Mouse (Mus musculus) CD8-positive naive resting alpha-beta T cell, adult 2 months (primary cell): Measurements from ENCODE around the gene Myo1c.

Experiments used
- DNase-seq, 2 experiments: peaks; one replicate each; pipeline ENCODE4 v3.0.0; 2022; ENCODE audit warnings: low read depth in 2 of 2, low spot score in 2 of 2

The Myo1c gene

DNA sequence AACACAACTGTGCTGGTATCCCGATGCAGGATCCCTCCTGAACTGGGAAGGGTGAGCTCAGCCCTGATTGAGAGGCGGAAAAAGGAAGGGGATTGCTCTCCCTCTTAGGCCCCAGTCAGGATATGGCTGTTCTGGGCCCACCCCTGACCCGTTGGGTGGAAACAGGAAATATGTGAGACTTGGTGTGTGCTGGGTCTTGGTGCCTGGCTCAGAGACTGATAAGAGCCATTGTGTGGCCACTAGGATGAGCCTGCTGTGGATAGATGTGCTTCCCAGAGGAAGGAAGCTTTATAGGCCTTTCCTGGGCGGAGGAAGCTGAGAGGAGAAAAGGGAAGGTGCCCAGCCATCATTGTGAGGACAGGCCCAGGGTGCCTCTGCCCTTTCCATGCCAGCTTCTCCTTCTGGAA lies 1.1 kb upstream of the Myo1c start:
- no peak for DNase-seq

DNA sequence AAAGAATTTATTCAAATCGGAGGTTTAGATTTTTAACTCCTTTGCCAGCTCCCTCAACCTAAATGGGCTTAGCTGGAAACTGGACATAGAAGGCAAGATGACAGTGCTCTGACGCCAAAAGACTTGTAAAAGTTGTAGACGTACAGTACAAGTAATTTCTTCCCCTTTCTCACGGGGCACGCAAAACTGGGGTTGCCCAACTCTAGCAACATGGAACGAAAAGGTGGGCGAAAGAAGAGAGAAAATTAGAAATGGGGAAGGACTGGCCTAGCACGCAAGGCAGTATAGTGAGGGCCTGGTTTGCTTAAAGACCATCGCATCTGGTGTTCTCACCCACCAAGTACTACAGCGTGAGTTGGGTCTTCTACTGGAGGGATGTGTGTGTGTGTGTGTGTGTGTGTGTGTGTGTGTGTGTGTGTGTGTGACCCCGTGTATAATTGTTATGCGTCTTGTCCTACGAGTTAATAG lies 688 bp downstream of the Myo1c start:
- DNase-seq: no peak

DNA sequence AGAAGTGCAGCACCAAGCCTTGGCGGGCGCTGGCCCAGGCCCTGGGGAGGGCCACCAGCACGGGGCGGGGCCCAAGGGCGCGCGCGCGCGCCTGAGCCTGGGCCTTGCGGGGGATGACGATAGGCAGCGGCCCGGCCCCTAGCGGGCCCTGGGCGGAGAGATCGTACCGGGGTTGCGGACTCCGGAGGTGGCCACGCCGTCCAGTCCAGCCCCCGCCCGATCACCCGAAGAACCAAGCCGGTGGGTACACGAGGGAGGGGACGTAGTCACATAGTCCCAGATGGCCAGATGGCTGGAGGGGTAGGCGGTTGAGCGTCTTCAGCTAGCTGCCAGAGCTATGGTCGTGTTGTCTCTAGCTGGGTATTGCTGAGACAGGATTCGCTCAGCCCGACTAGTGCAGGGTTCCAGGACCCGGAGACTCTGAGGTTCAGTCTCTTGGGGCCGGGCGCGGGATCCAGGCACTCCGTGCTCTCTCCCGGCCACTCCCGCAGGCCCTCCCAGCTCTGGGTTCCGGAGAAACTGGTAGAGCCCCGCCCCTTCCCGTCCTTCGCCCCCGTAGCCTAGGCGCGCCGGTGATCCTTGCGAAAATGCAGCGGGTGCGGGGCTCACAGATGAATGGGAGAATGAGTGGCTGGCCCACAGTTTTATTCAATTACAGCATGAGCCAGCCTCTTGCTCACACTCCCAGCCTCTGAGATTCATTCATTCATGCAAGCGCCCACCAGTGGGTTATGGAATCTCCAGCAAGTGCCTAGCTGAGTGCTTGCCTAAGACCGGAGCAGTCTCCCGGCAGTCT lies 1.3 kb downstream of the Myo1c start:
- DNase-seq: peak; percentile 35 to 53

DNA sequence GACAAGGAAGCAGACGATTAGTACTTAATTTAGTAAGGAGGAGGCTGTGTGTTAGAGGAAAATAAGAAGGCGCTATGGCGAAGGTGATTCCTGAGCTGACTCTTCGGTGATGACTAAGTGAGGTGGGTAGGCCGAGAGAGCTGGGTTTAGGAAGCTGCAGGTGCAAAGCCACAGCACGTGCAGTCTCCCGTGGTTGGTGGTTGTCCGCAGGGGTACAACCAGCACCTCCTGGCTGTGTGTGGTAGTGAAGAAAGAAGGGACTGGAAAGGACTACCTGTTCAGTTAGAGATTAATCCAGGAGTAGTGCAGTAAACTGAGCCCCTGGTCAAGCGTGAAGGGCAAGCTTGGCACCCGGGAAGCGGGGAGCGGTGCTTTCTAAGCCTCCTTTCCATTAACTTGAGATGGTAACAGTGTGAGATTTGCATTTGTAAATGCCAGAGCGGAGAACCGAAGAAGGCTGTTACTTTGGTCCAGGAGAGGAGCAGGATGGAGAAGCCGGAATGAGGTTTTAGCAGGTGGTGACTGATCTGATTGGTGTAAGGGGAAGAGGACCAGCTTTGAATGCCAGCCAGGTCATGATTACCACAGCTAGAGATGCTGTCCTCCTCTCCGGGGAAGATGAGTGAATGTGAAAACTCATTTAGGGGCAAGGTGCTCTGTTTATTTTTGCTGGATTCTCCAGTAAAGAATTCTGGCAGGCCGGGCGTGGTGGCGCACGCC lies 2.1 kb downstream of the Myo1c start:
- DNase-seq: peak; percentile 43 to 51

DNA sequence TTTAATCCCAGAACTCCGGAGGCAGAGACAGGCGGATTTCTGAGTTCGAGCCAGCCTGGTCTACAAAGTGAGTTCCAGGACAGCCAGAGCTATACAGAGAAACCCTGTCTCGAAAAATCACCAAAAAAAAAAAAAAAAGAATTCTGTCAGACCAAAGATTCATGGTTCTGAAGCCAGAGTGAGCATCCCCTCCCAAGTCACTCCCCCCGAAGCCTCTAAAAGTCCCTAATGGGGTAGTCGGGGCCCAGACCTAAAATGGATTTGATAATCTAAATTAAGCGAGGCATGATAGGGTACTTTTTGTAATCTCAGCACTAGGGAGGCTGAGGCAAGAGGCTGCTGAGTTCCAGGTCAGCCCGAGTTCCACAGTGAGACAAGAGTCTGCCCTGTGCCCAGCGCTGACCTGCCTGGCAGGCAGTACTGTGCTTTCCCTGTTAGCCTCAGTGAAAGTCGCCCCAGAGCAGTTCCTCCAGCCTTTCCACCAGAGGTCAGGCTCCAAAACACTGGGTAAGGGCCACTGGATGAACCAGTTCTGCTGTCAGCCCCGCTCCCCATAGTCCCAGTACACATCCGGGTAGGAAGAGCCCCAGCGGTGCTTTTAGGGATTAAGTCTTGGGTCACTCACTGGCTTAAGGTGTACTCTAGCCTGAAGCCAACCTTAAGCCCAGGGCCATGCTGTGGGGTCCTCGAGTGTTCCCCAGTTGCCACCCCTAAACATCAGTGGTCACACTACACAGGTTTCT lies 2.8 kb downstream of the Myo1c start:
- no peak for DNase-seq

DNA sequence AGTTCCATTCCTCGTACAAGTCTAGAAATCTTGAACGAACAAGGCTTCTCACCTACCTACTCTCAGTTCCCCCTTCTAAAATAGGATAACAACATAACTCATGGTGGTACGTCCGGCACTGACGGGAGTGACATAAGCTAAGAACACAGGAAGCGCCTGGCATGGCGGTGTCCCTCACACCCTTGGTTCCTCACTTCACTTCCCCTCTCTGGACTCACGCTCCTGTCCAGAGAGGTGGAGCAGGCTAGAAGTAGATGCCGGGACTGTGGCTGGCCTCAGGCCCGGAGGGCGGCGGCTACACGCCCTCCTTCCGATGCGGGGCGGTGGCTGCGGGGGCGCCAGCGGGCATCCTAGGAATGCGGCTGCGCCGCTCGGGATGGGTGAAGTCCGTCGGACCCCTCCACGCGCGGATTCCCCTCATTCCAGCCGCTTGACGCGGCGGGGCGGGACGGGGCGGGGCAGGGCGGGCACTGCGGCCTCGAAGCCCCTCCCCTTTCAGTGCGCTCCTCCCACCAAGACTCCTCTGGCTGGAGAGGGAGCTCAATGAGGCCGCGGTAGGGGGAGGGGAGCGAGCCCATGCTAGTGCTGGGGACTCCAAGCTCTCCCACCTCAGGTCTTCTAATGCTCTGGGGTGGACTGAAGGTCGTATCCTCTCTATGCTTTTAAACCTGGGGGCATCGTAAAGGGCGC lies 3.6 kb downstream of the Myo1c start:
- peak in 1 of 2 experiments; percentile 47 for DNase-seq

DNA sequence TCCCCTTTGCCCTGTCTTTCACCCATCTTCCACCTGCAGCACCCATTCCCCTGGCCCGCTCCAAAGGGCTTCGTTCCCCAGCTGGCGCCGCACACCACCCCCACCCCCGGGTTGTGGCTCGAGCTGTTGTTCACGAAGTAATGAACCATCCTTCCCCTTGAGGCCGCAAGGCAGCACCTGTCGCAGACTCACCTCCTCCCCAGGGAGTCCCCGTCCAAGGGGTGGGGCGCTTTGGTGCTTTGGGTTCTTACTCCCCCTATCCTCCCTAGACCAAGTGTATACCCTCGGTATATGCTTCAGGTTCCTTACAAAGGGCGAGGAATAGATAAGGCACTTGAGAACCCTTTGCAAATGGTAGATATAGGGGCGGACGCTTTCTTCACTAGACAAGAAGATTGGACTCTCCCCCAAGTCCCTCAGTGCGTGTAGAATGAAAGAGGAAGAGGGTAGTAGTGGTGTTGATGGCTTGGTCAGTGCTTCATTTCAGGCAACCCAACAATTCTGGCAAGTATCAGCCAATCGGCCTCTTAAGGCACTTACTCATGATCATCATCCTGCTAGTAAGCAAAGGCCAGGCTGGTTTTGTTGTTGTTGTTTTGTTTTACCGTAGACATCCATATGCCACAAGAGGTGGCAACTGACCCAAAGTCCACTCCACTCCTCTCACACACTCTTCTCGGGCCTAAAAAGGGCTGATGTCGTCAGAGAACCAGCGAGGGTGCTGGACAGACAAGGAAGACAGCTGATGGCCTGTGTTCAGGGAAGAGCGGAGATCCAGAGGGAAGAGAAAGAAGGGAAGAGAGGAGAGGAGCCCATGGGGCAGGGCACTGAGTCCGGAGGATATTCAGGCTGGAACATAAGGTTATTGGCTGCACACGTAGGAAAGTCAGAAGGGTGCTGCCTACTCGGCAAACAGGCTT lies 4.4 kb downstream of the Myo1c start:
- DNase-seq: peak in 1 of 2 experiments; percentile 31

DNA sequence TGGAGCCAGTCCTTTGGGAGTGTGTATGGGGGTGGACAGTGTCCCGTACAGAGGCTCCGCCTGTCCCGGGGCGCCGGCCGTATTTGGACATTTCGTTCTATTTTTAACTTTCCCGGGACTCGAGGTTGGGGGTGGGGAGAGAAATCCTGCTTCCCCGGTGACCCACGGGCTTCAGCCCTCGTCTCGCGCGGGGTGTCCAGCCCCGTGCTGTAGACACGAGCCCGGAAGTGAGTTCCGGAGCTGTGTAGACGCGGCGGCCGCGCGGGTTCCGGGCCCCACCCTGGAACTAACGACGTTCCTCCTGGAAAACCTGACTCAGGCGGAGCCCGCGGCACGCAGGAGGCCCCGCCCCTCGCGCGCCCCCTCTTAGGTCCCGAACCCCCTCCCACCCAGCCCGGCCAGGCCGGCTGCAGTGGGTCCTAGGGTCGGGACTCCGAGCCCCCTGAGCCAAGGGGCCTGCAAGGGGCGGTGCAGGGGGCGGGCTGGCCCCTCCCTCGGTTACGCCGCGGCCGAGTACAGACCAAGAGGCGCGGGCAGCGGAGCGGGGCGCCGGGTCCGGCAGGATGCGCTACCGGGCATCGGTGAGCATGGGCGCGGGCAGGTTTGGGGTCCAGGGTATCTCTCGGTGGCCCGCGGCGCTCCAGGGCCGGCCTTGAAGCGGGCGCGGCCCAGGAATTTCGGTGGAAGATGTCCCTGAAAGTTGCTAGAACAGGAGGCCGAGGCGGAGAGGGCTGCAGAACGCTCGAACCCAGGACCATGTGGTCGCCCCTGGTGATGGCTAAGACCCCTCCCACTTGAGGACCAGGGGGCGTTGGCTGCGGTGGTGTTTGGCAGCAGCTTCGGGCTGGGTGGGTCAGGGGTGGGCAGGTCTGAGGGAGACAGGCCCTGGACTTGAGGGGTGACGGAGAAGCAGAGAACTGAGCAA lies 5.6 kb downstream of the Myo1c start:
- DNase-seq: peak; percentile 12 to 40

DNA sequence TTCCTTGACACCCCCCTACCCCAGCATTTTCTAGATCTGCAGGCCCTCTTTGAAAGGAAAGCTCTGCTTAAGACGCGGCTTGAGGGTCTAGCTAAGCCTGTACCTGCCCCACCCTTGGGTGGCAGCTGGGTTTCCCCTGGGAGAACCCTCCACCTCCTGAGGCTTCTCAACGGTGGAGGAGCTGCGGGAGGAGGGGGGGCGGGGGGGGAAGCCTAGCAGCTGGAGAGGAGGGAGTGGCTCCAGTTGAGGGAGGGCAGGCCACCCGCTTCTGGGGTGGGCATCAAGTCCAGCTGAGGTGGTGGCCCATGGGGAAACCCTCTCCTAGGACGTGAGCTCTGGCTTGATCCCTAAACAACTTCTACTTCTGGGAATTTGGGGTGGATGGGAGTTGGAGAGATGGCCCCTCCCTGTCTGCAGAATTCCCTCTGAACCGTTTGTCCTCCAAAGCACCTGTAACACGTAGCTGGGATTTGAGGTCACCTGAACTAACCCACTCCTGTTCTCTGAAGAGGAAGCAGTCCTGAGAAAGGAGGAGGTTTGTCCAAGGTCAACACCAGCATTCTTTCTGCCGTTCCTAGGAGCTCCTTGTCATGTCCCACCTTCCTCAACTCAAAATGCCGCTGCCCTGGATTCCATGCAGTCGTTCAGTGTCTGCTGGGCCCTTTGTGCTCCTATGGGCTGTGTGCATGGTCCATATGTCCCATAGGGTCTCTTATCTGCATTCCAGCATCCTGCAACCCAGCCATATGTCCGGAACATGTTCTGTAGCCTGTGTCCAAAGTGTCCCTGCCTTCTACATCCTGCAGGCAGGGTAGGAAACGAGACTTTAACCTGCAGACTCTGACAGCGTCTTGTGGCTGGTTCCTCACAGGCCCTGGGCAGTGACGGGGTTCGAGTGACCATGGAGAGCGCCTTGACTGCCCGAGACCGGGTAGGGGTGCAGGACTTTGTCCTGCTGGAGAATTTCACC lies 6.6 kb downstream of the Myo1c start:
- DNase-seq: no peak

DNA sequence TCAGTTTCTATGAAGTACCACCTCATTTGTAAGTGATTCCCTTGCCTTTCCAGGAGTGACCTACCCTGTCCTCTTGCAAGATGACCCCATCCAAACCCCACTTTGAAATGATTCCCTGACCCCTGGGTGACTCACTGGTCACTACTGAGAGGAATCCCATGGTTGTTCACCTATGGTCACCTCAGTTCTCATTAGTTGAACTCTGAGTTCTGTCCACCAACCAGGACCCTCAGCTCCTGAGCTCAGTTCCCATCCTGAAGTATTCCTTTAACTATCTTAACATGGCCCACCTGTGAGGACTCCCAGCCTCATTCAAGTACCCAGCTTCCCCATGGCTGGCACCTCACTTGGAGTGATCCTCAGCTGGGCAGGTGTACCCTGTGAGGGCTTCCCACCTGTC lies 7.5 kb downstream of the Myo1c start:
- DNase-seq: no peak

DNA sequence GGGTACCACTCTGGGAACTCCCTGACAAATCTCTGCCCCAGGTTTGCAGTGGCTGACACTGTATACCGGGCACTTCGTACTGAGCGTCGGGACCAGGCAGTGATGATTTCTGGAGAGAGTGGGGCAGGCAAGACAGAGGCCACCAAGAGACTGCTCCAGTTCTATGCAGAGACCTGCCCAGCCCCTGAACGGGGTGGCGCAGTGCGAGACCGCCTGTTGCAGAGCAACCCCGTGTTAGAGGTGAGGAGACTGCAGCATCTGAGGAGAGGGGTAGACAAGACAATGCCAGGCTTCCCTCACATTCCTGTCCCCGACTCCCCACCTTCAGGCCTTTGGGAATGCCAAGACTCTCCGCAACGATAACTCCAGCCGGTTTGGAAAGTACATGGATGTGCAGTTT lies 8.0 kb downstream of the Myo1c start:
- no peak for DNase-seq

DNA sequence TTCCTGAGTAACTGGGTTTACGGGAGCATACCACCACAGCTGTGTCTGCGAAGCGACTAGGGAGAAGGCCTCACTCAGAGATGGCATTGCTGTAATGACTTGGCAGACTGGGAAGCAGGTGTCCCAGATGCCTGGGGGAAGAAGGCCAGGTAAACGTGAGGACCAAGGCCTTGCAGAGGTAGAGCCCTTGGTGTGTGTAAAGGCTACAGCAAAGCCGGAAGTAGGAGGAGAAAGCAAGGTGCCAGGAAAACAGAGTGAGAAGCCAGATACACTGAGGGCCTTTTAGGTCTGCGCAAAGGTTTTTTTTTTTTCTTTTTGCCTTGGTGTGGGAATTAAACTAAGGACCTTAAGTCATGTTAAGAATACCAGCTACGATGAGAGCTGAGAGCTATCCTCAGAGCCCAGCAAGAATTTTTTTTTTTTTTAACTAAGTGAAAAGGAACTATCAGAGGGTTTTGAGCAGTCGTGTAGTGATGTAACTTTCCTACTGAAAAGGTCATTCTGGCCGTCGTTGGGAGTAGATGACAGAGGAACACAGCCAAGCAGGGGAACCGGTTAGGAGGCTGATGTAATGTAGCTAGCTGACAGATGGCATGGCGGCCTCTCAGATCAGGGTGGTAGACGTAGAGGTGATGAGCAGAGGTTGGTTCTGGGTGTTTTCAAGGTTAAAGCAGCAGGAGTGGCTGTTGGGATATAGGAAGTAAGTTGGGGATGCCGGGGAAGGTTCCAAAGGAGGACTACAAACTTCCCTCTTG lies 8.9 kb downstream of the Myo1c start:
- DNase-seq: no peak

DNA sequence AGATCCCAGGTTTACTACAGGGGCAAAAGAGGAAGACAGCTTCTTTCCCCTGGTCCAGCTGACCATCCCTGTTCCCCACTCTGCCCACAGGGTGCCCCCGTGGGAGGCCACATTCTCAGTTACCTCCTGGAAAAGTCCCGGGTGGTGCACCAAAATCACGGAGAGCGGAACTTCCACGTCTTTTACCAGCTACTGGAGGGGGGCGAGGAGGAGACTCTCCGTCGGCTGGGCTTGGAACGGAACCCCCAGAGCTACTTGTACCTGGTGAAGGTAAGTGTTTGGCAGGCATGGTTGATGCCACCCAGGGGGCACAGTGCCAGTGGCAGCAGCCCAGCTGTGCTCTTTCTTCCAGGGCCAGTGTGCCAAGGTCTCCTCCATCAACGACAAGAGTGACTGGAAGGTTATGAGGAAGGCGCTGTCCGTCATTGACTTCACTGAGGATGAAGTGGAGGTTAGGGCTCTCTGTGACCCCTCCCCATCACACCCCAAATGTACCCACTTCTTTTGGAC lies 9.8 kb downstream of the Myo1c start:
- no peak for DNase-seq

DNA sequence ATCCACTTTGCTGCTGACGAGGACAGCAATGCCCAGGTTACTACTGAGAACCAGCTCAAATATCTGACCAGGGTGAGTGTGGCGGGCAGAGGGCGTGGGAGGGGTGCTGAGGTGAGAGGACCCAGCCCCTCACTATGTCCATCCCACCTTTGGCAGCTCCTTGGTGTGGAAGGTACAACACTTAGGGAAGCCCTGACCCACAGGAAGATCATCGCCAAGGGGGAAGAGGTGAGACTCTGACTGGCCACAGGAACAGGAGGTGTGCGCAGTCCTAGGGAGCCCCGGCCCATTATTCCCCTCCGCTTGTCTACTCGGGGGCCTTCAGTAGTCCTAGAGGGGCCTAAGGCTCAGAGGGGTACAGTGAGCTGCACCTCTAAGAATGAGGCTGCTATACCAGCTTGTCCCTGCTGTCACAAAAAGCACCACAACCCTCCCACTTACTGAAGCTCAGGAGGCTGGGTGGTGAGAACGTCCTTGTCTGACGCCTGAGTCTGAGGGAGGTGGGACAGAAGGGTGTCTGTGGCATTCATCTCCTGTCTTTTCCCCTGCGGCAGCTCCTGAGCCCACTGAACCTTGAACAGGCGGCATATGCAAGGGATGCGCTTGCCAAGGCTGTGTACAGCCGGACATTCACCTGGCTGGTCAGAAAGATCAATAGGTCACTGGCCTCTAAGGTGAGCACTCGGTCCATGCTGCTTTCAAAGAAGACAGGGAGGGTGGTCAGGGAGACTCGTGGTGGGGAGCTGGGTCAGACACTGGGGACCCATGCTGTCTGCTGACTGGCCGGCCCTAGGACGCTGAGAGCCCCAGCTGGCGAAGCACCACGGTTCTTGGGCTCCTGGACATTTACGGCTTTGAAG lies 10.9 kb downstream of the Myo1c start:
- no peak for DNase-seq

DNA sequence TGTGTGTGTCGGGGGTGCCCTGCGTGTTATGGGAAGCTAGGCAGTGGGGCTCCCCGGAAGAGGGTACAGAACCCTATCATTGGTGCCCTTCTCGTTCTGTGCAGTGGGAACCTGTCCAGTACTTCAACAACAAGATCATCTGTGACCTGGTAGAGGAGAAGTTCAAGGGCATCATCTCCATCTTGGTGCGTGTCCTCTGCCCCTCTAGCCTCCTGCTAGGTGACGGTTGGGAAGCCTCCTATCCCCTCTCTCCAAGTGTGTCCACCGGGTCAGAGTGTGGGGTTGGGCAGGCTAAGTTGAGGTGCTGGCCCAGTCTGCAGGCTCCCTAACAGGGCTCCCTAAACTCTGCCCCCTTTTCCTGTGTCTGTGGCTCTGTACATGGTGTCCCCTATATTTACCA lies 11.8 kb downstream of the Myo1c start:
- no peak for DNase-seq

DNA sequence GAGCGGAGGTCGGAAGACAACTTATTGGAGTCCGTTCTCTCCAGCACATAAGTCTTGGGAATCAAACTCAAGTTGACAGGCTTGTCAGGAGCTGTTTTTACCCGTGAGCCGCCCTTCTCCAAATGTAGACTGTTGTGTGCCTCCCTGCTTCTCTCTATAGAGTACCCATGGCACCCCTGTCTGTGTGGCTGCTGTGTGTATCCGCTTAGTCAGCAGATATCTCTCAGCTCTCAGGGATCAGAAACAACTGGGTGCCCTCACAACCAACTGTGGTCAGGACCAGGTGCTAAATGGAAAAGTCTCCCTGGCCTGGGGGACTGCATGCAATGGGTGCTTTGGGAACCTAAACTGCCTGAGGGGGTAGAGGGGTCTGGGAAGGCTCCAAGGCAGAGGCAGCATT lies 16.0 kb downstream of the Myo1c start:
- DNase-seq: no peak
